Mouse (Mus musculus) lung, postnatal 36 days (tissue): ENCODE data around the gene Atp4b.
"Not testable (repeated sequence)": the region's sequence is repeated elsewhere in the genome, so short reads cannot be mapped to it uniquely, and the experiment has no call there.

ENCODE experiments used
- DNase-seq: peaks from one replicate; pipeline ENCODE4 v3.0.0; 2022; ENCODE audit warnings: mixed read lengths

Atp4b gene

DNA sequence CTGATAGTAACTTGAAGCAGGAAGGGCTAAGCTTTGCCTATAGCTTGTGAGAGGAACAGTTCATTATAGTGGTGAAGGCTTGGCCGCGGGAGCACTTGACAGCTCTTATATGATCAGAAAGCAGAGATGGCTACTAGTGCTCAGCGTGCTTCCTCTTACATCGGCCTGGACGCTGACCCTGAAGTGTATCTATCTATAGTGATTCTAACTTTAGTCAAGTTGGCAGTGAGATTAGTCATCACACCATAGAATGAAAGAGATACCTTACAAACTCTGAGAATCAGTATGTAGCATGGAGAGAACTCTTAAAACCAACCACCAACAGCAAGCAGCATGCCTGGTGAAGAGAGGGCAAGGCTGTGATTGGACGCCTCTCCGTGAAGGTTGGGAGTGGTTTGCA, 15.0 kb downstream of the Atp4b start:
- no peak for DNase-seq

DNA sequence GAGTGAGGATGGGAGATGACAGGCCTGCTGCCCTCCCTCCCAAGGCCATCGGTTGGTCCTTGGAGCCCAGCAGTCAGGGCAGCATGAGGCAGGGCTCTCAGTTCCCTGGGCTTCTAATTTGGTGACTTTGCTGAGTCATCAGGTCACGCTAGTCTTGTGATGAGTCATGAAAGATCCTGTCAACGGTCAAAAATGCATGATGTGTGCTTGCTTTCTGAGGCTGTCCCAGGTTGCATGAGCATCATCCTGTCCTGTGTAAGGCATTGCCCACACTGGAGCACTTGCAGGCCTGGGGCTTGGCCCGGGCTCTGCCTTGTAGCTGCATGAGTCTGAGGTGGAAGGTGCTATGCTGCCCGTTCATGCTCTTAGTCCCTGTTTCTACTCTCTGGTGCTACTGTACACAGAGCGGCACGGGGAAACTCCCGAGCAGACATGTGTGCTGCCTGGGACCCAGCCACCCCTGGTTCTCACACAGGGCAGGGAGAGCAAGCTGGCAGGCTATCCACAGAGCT, 23.4 kb downstream of the Atp4b start:
- no peak for DNase-seq

DNA sequence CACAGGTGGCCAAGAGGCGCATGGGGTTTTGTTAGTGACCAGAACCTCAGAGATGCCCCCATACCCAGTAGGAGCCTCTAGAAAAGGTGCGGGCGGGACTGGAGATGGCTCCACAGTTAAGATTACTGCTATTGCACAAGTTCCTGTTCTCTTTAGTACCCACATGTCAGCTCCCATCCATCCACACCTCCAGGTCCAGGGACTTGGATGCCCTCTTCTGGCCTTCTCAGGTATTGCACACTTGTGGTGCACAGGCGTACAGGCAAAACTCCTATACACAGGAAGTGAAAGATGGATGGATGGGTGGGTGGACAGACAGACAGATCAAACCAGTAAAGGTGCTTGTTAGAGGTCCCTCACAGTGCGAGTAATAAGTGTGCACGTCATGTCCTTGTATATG, 34.8 kb downstream of the Atp4b start:
- no peak for DNase-seq

DNA sequence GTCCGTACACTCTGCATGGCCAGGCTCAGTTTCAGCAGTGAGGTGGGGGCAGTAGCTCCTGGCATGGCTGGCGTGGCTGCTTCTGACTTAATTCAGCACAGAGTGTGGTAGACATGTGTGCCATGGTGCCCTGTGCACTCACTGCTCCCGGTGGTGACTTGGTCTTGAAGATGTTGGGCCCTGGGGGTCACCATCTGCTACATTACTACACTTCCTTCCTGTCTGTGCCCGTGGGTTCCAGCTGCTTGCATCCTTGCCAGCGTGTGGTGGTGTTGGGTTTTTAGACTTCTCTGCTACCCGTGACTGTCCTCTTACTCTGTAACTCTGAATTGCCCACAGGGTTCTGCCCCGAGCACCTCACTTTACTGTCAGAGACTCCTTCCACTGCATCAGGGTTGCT, 36.4 kb downstream of the Atp4b start:
- no peak for DNase-seq

DNA sequence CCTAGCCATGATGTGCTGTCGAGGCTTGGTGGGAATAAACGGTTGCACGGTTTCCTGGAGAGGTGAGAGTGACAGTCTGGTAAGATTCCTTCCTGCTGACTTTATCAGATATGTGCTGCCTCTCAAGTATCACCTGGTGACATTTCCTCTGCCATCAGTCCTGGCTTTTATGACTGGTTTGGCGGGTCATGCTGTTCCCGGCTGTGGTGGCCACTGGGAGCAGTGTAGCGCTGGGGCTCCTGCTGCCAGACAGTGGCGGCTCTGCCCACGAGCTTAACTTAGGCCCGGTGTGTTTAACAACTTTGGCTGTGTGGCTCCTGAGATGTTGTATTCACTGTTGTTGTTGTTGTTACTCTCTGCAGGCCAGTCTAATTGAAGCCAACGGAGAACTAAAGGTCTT, 39.9 kb downstream of the Atp4b start:
- peak; percentile 3 for DNase-seq

DNA sequence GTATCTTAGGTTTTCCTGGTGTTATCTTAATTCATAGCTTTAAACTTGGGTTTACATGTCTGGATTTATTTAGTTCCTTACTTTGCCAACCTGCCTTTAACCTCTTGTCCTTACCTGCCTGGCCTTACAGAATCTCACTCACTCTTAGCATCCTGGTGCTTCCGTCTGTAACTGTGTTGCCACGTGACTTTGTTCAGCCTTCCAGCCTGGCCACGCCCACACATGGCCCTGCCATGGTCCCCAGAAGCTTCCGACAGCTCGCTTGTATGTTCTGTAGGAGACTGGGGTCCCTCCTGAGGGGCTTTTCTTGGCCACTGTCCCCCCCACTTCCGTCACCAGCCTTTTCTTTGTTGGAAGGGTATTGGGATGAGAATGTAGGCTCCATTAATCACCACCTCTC, 40.4 kb downstream of the Atp4b start:
- DNase-seq: no peak

DNA sequence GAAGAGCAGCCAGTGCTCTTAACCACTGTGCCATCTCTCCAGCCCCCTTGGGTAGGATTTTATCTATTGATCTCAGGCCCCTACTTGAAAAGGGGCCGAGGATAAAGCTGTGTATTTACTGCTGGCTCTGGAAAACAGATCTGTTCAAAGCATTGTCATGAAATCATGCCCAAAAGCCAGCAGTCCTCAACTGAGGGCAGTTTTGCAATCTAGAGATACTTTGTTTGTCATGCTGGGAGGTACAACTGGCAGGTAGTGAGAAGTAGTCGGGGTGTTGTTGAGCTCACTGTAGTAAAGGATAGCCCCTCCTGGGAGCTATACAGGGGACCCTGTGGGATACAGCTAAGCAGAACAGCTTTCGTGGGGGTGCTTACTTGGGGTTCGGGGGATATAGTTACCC, 42.7 kb downstream of the Atp4b start:
- no peak for DNase-seq

DNA sequence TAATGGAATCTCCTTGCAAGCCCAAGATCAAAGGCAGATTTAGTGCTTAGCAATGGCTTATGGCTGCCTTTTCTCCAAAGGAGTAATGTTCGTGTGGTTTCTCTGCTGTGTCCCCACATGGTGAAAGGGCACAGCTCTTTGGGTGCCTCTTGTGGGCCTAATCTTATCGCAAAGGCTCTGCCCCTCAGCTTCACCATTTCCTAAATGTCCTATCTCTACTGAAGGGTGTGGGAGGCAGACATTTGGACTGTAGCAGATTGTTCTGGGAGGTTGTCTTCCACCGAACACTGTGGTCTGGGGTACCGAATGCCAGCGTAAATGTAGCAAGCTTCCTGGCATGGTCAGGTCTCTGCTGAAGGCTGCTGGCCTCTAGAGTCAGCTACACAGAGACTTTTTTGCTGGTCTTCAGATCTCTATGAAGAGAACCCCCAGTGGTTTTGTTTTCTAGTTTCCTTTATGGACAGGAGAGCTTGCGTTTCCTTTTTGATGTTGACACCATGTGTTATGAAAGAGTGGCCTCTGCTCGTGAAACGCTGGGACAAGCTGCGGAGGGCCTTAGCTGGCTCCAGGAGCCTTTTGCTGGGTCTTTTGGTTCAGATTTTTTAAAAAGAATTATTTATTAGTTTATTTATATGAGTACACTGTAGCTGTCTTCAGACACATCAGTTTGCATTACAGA, 43.3 kb downstream of the Atp4b start:
- no peak for DNase-seq

DNA sequence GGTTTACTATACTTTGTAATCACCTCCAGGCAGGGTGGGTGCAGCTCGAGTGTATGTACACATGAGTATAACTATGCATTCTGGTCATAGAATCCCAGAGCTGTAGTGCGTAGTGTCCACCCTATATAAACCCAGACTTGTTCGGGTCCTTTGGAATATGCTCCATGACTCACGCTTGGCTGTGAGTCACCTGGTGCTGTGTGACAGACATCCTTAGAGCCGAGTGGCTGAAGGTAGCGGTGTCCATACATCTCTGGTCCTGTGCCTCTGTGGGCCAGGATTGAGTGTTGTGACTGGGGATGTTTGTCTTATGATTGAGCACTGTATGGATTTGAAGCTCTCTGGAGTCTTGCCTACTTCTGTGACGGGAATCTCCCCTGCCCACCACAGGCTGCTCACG, 44.0 kb downstream of the Atp4b start:
- DNase-seq: no peak

DNA sequence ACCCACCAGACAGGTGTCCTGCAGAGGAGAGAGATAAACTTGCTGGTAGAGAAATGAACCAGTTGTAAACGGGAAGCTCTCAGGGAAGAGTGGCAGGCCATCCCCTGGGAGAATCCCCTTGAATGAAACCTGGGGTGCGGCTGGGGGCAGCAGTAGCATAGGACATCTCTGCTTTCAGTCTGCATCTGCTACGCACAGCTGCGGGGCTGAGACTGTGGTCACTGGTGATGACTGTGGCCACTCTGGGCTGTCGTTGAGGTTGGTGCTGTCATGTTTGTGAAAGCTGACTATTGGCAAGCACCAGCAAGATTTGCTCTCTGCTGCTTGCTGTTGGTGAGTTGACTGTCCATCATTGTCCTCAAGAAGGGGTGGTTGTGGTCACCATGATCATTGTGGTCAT, 45.0 kb downstream of the Atp4b start:
- DNase-seq: no peak

DNA sequence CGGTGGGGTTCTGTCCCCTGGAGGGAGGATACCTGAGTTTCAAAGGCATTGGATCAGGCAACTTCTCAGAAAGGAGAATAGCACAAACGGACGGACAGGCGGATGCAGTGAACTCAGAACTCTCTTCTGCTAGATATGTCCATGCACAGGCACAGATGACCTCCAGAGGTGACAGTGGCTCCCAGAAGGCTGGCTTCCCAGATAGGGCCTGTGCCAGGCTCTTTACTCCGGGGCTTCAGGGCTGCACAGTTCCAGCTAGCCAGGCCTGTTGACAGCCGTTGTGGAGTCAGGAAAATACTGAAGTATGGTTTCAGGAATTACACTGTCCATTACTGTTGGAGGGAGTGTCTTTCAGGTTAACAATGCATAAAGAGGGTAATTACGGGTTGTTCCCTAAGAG, 46.6 kb downstream of the Atp4b start:
- no peak for DNase-seq

DNA sequence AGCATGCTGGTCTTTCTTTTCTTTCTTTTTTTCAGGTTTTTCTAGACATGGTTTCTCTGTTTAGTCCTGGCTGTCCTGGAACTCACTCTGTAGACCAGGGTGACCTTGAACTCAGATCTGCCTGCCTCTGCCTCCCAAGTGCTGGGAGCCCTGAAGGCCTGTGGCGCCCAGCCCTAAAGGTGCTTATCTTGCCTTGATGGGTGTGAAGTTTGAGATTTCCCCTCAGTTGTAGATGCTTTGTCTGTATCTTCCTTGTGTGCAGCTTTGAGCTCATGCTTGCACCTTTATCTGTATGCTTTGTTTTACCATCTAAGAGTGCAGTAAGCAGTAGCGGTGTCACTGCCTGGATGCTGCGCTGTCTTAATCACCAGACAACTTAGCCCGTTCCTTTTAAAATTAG, 53.5 kb downstream of the Atp4b start:
- no peak for DNase-seq

DNA sequence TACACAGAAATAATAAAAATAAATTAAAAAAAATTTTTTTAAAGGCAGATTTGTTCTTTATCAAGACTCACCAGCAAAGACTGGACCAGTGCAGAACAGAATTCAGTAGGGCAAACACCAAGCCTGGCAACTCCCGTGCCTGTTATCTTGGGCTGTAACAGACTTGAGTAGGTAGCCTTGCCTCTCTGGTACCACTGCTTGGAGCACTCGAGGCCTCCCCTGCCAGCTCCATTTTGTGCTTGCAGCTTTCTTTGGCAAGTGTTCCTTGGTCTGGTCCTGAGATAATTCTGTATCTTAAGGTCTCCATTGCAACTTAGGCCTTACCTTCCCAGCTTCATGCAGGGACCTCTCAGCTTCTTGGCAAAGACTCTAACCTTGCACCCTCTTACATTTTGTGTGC, 54.3 kb downstream of the Atp4b start:
- DNase-seq: no peak

DNA sequence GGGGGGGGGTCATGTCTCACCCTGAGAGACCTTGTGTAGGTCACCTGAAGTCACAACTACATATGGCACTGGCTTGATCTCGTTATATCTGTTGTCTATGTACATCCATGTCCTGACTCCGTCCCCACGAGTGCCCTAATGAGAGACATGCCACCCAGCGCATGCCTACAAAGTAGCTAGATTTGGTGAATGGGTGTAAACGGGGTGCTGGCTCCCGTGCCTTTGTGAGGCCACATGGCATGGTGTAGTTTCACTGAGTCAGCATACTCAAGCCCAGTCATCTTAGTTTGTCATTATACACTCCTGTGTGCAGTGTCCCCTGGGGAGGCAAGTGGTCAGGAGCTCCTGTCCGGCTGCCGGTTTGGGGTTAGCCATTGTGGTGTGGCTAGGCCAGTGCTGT, 56.0 kb downstream of the Atp4b start:
- DNase-seq: no peak

DNA sequence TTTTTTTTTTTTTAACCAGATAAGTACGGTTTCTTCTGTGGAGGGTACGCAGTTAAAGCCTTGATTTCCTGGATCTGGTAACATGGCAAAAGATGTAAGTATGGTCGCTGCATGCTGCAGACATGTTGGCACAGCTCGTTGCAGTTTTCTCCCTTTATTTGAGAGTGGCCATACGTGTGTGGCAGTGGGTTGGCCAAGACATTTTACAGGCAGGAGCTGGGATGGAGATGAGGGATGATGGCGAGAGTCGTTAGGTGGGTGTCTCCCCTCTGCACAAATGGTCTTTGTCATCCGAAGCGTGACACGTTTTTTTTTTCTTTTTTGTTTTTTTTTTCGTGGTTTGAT, 57.0 kb downstream of the Atp4b start:
- no peak for DNase-seq

DNA sequence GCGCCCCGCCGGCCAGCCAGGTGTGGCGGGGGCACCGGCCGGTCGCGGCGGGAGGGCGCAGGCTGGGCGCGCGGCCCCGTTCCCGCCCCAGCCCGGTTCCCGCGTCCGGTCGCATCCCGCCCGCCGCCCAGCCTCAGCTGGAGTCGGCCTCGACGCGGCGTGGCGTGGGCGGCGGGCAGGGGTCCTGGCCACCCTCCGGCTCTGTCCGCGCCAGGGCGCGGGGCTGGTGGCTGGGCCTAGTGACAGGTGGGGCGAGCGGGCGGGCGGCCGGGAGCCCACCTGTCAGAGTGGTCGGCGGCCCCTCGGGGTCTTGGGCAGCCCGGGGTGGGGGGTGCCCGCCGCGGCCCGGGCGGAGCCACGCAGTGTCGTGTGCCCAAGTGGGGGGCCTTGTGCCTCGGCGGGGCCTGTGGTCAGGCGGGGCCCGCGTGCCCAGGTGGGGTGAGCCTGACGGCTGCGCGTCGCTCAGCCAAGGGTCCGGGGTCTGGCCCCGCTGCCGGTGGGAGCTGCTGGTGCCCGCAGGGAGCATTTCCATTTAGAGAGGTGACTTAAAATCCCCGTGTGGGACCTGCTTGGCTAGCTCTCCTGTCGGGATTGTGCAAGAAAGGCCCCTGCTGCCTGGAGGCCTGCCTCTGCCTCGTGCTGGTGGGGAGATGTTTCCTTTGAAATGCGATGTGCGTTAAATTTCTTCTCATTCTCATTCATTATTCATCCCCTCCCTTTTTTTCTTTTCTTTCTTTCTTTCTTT, 57.6 kb downstream of the Atp4b start:
- DNase-seq: peak; percentile 28

DNA sequence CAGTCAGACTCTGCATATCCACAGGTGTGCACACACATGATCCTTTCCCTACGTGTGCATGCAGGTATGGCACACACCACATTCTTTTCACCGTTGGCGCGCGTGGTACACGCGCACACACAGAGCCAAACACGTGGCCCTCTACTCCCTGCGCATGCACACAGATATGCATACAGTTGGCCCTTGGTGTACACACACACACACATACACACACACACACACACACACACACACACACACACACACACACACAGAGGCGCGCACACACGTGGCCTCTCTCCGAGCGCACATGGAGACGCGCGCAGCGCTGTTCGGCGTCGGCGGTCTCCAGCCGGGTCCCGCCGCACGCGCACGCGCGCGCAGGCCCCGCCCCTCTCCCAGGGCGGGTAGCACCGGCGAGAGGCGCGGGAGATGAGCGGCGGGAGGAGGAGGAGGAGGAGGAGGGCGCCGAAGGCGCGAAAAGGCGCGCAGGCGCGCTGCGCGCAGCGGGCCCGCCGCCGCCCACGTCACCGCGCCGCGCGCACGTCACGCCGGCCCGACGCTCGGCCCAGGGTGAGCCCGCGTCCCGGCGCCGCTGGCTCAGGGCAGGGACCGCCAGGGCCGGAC, 58.3 kb downstream of the Atp4b start, which contains the start of gene Tfdp1:
TSS of gene Tfdp1 (plus strand) at position 497 of the 606 bp plus-strand sequence.
- peak; percentile 74 for DNase-seq

DNA sequence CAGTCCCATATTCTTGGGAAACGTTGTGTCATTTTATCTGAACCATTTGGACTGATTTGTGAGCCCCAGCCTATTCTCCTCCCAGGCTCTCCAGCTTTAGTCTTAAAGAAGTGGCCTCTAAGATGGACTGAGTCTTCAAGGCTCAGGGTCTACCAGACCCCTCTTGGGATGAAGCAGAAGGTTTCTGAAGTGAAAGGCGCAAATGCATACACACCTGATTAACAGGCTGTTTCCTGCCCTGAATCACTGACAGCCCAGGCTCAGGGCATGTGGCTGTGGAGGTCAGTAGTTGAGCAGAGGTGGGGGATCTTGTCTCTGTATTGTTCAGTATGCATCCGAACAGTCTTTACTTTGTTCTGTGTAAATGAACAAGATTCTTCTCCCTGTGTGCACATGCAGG, 58.9 kb downstream of the Atp4b start:
- no peak for DNase-seq

DNA sequence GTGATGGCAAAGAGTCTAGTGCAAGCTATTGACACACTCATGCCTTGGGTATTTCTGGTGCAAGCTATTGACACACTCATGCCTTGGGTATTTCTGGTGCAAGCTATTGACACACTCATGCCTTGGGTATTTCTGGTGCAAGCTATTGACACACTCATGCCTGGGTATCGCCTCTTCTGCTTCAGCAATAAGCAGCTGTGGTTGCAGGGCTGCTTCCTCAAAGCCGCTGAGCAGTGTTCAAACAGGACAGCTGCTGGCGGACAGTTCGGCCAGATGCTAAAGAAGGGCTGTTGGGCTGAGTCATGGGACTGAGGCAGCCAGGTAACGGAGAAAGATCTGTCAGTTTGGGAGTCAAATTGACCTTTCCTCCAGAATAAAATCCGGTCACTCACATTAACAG, 59.4 kb downstream of the Atp4b start:
- DNase-seq: not testable (repeated sequence)
